Mouse (Mus musculus): ENCODE measurements around the gene Dzank1.

- TF ChIP-seq CTCF (IDR thresholded peaks at IDR 0.05; ENCODE audit: low read depth) = no peak
- no peak for TF ChIP-seq EP300 (IDR thresholded peaks at IDR 0.05; ENCODE audit: low read depth)
Observed at GRCm38 (mm10) chr2:144547559-144547958, 20.3 kb upstream of the Dzank1 start.
